Mouse (Mus musculus): ENCODE measurements at regions not wholly inside any gene's neighbourhood (a gene's known extent, or its start where the extent isn't known, plus 50 kb on each side); places are given as distances from the start of the nearest gene placed in this dataset.

DNA sequence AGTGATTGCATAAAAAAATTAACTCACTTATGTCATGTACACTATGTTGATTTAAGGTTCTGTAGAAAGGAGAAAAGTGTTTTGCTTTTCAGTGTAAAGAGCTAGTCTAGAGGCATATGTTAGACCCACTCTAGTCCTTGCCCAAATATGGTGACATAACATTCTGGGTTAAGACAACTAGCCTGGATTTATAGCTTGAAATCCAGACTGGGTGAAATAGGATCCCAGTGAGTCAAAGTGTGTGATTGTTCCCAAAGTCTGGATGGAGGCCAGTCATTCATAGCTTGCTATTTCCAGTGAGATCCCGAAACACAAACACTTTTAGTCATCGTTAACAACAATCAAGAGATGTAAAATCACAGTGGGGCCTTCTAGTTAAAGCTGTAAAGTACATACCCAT lies 110.5 kb upstream of the Fn1 start:
- TF ChIP-seq EP300 (IDR thresholded peaks at IDR 0.05; ENCODE audit: low read depth) (no peak), CTCF (IDR thresholded peaks at IDR 0.05; ENCODE audit: low read depth) (no peak)
